Mouse (Mus musculus) forebrain, embryonic 10.5 days (tissue): ENCODE results near the gene Tmem208. TPM values are rescaled to one million over a fixed set of nuclear protein-coding genes. Genes with fewer than 3 reads are reported as not detected.

Experiments used
- microRNA counts: library from miRNA; unstranded; fragments of <30 nt; microRNA quantifications from one replicate; lab custom pipeline; 2017
- microRNA-seq: library from miRNA; unstranded; fragments of <30 nt; microRNA quantifications from one replicate; pipeline ENCODE4, GENCODE M21; 2017
- polyA plus RNA-seq: library from polyadenylated mRNA; unstranded; fragments of >200 nt; fragmentation: Nextera tagmentation; extraction: Ambion mirVana; gene quantifications from 2 replicates; pipeline ENCODE4 v1.2.1, GENCODE M21; 2016

Gene Tmem208
- polyA plus RNA-seq, 1 experiment from 2014 or later, result 95.3 TPM

MicroRNAs within 50 kb of the gene (microRNA counts, 519-probe panel; counts per million panel counts)
- 2,962 counts per million, percentile 71 among the panel's probes with 10 or more counts for microRNA mmu-miR-328 (lab: Ali Mortazavi, UCI)

Small RNA genes lying within 50 kb of the gene (microRNA-seq; reads per million reads assigned to microRNA genes)
- gene Gm27320 (not detected), gene Mir328 (186 reads per million, percentile 54 among the genes with 10 or more reads in this experiment)

Other genes with a start within 250 kb of the Tmem208 start
- gene Ces3b, start 242.6 kb upstream of the Tmem208 start, polyA plus RNA-seq, result not detected in 2 replicates
- not detected in 2 replicates for gene Ces4a, start 194.6 kb upstream of the Tmem208 start, polyA plus RNA-seq
- gene Cbfb, start 155.7 kb upstream of the Tmem208 start, polyA plus RNA-seq, result 51.8 and 52.1 TPM in 2 replicates
- gene D230025D16Rik, start 101.2 kb upstream of the Tmem208 start, polyA plus RNA-seq, result 23.0 and 24.4 TPM in 2 replicates
- 1.4 and 2.1 TPM in 2 replicates for gene B3gnt9, start 71.2 kb upstream of the Tmem208 start, polyA plus RNA-seq
- 13.4 and 13.9 TPM in 2 replicates for gene Tradd, start 61.7 kb upstream of the Tmem208 start, polyA plus RNA-seq
- gene Fbxl8, start 61.7 kb upstream of the Tmem208 start, polyA plus RNA-seq, result 0.55 and 0.91 TPM in 2 replicates
- not detected in 2 replicates for gene Hsf4, start 56.6 kb upstream of the Tmem208 start, polyA plus RNA-seq
- 0.57 and 0.99 TPM in 2 replicates for gene Nol3, start 50.2 kb upstream of the Tmem208 start, polyA plus RNA-seq
- 16.5 and 19.8 TPM in 2 replicates for gene 4931428F04Rik, start 36.5 kb upstream of the Tmem208 start, polyA plus RNA-seq
- gene Exoc3l, start 30.3 kb upstream of the Tmem208 start, polyA plus RNA-seq, result 11.5 and 11.6 TPM in 2 replicates
- gene E2f4, start 28.7 kb upstream of the Tmem208 start, polyA plus RNA-seq, result 136 and 144 TPM in 2 replicates
- gene Elmo3, start 20.8 kb upstream of the Tmem208 start, polyA plus RNA-seq, result 1.8 and 1.9 TPM in 2 replicates
- gene Lrrc29, start 76 bp upstream of the Tmem208 start, polyA plus RNA-seq, result 1.4 TPM in 2 replicates
- gene Fhod1, start 21.6 kb downstream of the Tmem208 start, polyA plus RNA-seq, result 2.1 and 2.2 TPM in 2 replicates
- 5.2 and 5.5 TPM in 2 replicates for gene Slc9a5, start 22.5 kb downstream of the Tmem208 start, polyA plus RNA-seq
- gene Plekhg4, start 46.9 kb downstream of the Tmem208 start, polyA plus RNA-seq, result 0.64 and 1.1 TPM in 2 replicates
- gene Kctd19, start 87.1 kb downstream of the Tmem208 start, polyA plus RNA-seq, result not detected in 2 replicates
- 0.36 and 0.93 TPM in 2 replicates for gene Lrrc36, start 87.2 kb downstream of the Tmem208 start, polyA plus RNA-seq
- 23.3 and 23.9 TPM in 2 replicates for gene Tppp3, start 145.2 kb downstream of the Tmem208 start, polyA plus RNA-seq
- gene Zdhhc1, start 170.5 kb downstream of the Tmem208 start, polyA plus RNA-seq, result 12.9 and 18.5 TPM in 2 replicates
- gene Hsd11b2, start 192.4 kb downstream of the Tmem208 start, polyA plus RNA-seq, result 12.3 and 15.6 TPM in 2 replicates
- gene Atp6v0d1, start 239.7 kb downstream of the Tmem208 start, polyA plus RNA-seq, result 65.3 and 73.4 TPM in 2 replicates